8 mouse cellular contexts compared by ENCODE assay signal in genomic region chr7:44641887-44642286, GRCm38 (mm10). TPM values are rescaled to one million over a fixed set of nuclear protein-coding genes. Genes with fewer than 3 reads are reported as not detected.
DNase-seq lines count a peak whose midpoint lies in the region; ATAC-seq and TF ChIP-seq lines count a peak whose summit lies in the region.

No protein-coding gene starts in this region.

- intact Hi-C loops in heart, postnatal 14 days (cut with DNase I), result no loop called here

- no peaks in the 10 kb centered on the region for H3K9me3 ChIP-seq in heart, embryonic 12.5 days (replicated peaks)

- no peak for TF ChIP-seq POLR2A in thymus, adult 2 months (IDR thresholded peaks at IDR 0.05; ENCODE audit: control insufficient read depth, extremely low read depth, insufficient read depth, low read length, poor library complexity)

- no peak overlapping the region for H3K4me3 ChIP-seq in heart, embryonic 12.5 days
- H3K4me3 ChIP-seq in thymus, adult 2 months (ENCODE audit: control insufficient read depth, insufficient read depth, low read length), result no peak overlapping the region

- WGBS in heart, embryonic 12.5 days, result 26% methylated on average over 8 of the region's 8 CpGs
- WGBS in thymus, adult 2 months, result 24% methylated on average over 8 of the region's 8 CpGs

- no peak overlapping the region for H3K4me2 ChIP-seq in heart, embryonic 12.5 days

- TF ChIP-seq CTCF in thymus, adult 2 months (IDR thresholded peaks at IDR 0.05; ENCODE audit: borderline replicate concordance, control insufficient read depth, extremely low read depth, insufficient read depth, low read length, poor library complexity), result 0 out of 2 replicates have a peak, but pooled peaks have one; percentile 61

- H3K27ac ChIP-seq in heart, embryonic 12.5 days (ENCODE audit: poor library complexity, severe bottlenecking), result no peak overlapping the region
- no peak overlapping the region for H3K27ac ChIP-seq in thymus, adult 2 months (ENCODE audit: control insufficient read depth, insufficient read depth, low read length)

- no peak overlapping the region for H3K9ac ChIP-seq in heart, embryonic 12.5 days

- no peaks in the 10 kb centered on the region for H3K4me1 ChIP-seq in heart, embryonic 12.5 days (replicated peaks)
- no peaks in the 10 kb centered on the region for H3K4me1 ChIP-seq in thymus, adult 2 months (replicated peaks; ENCODE audit: control insufficient read depth, insufficient read depth, low read length)

- no peaks in the 10 kb centered on the region for H3K36me3 ChIP-seq in heart, embryonic 12.5 days
- no peaks in the 10 kb centered on the region for H3K36me3 ChIP-seq in thymus, adult 2 months (ENCODE audit: control insufficient read depth, insufficient read depth, low read length)

- ATAC-seq in heart, embryonic 12.5 days (ENCODE audit: insufficient number of reproducible peaks, low FRiP score), result no peak
- no peak for ATAC-seq in monocyte, adult 5-6 weeks (replicated peaks; ENCODE audit: insufficient number of reproducible peaks, low FRiP score, low TSS enrichment, poor library complexity, severe bottlenecking)

- peak; percentile 27 to 51 for DNase-seq in heart, postnatal 14 days
- peak; percentile 28 for DNase-seq in thymus, adult 2 months
- DNase-seq in thymus, adult 18-20 months, result no peak
- peak; percentile 77 to 85 for DNase-seq in cerebellum, postnatal 10 days
- DNase-seq in natural killer cell, adult 2 months (ENCODE audit: low spot score in 2 of 2), result peak; percentile 40 to 66
- DNase-seq in embryo, embryonic 10 days (ENCODE audit: low spot score), result no peak

- peaks cover 92% of the 10 kb centered on the region for H3K27me3 ChIP-seq in heart, embryonic 12.5 days (replicated peaks)
- no peaks in the 10 kb centered on the region for H3K27me3 ChIP-seq in thymus, adult 2 months (ENCODE audit: control insufficient read depth, insufficient read depth, low read length)

RNA-seq across cellular contexts. Expression of gene Myh14, which starts 28.8 kb away (rescaled TPM):
- total RNA-seq in heart, postnatal 14 days (2021), result 10 to 100 TPM; 55.0 to 72.4 TPM
- 0.59 and 1.0 TPM in 2 replicates for polyA plus RNA-seq in heart, embryonic 12.5 days (2016; fragmentation: Nextera tagmentation; extraction: Ambion mirVana)
- polyA plus RNA-seq in thymus, adult 2 months (2012; rRNA removed), result 1.9 and 3.7 TPM in 2 replicates
- total RNA-seq in monocyte, adult 5-6 weeks (2017), result not detected in 3 replicates

RNA-seq across cellular contexts. Expression of gene Kcnc3, which starts 51.4 kb away (rescaled TPM):
- 1 to 10 TPM; 1.3 to 1.5 TPM for total RNA-seq in heart, postnatal 14 days (2021)
- polyA plus RNA-seq in heart, embryonic 12.5 days (2016; fragmentation: Nextera tagmentation; extraction: Ambion mirVana), result 0.15 and 0.17 TPM in 2 replicates
- polyA plus RNA-seq in thymus, adult 2 months (2012; rRNA removed), result 0.82 and 1.0 TPM in 2 replicates
- total RNA-seq in monocyte, adult 5-6 weeks (2017), result 0.19 to 0.43 TPM (median 0.38 TPM) in 3 replicates

Comparison
In these comparisons a context has a peak if more than half of its experiments do, and no peak if none do; other contexts are left out.
1. DNase-seq: peak in heart, postnatal 14 days (2 of 2), thymus, adult 2 months (single experiment), cerebellum, postnatal 10 days (2 of 2) and natural killer cell, adult 2 months (2 of 2); none in thymus, adult 18-20 months (0 of 2) and embryo, embryonic 10 days (single experiment).
2. RNA of gene Myh14, which starts 28.8 kb away (total RNA-seq): 55.0 to 72.4 TPM in heart, postnatal 14 days; not detected in monocyte, adult 5-6 weeks; every median in the first group is over 10 times any median in the second.